Mouse (Mus musculus): ENCODE measurements around the gene Adgra1. TPM values are rescaled to one million over a fixed set of nuclear protein-coding genes. Genes with fewer than 3 reads are reported as not detected.

Adgra1 gene
- polyA plus RNA-seq, 1 experiment, result not detected

- Histone ChIP-seq H3K4me3 (replicated peaks) (no peak overlapping the region), H3K9me3 (ENCODE audit: control insufficient read depth, low read length) (no peaks in the 10 kb centered on the region), H3K36me3 (ENCODE audit: control insufficient read depth) (no peaks in the 10 kb centered on the region), H3K4me1 (ENCODE audit: control insufficient read depth) (peaks cover 5% of the 10 kb centered on the region), H3K27me3 (ENCODE audit: control insufficient read depth) (peaks cover 22% of the 10 kb centered on the region)
- TF ChIP-seq TAL1 (IDR thresholded peaks at IDR 0.05; ENCODE audit: low read length) (no peak), GATA1 (IDR thresholded peaks at IDR 0.05; ENCODE audit: low read length) (no peak)
Observed at GRCm38 (mm10) chr7:139910204-139910835, 76.3 kb downstream of the Adgra1 start.

GRCm38 (mm10) chr7:139914141-139915047, 80.4 kb downstream of the Adgra1 start:
- TF ChIP-seq TAL1 (IDR thresholded peaks at IDR 0.05; ENCODE audit: low read length) (no peak), GATA1 (IDR thresholded peaks at IDR 0.05; ENCODE audit: low read length) (no peak)
- Histone ChIP-seq H3K4me1 (ENCODE audit: control insufficient read depth) (peaks cover 5% of the 10 kb centered on the region), H3K9me3 (ENCODE audit: control insufficient read depth, low read length) (no peaks in the 10 kb centered on the region), H3K4me3 (replicated peaks) (peak overlapping the region; percentile 34), H3K36me3 (ENCODE audit: control insufficient read depth) (no peaks in the 10 kb centered on the region), H3K27me3 (ENCODE audit: control insufficient read depth) (peaks cover 29% of the 10 kb centered on the region)

- Histone ChIP-seq H3K4me3 (replicated peaks) (no peak overlapping the region), H3K27me3 (ENCODE audit: control insufficient read depth) (peaks cover 29% of the 10 kb centered on the region), H3K9me3 (ENCODE audit: control insufficient read depth, low read length) (no peaks in the 10 kb centered on the region), H3K36me3 (ENCODE audit: control insufficient read depth) (no peaks in the 10 kb centered on the region), H3K4me1 (ENCODE audit: control insufficient read depth) (peaks cover 5% of the 10 kb centered on the region)
- TF ChIP-seq GATA1 (IDR thresholded peaks at IDR 0.05; ENCODE audit: low read length) (no peak), TAL1 (IDR thresholded peaks at IDR 0.05; ENCODE audit: low read length) (no peak)
Observed at GRCm38 (mm10) chr7:139915646-139916257, 81.8 kb downstream of the Adgra1 start.

GRCm38 (mm10) chr7:139916345-139916744, 82.4 kb downstream of the Adgra1 start:
- Histone ChIP-seq H3K4me1 (ENCODE audit: control insufficient read depth) (peaks cover 5% of the 10 kb centered on the region), H3K4me3 (replicated peaks) (no peak overlapping the region), H3K27me3 (ENCODE audit: control insufficient read depth) (peaks cover 29% of the 10 kb centered on the region), H3K36me3 (ENCODE audit: control insufficient read depth) (no peaks in the 10 kb centered on the region), H3K9me3 (ENCODE audit: control insufficient read depth, low read length) (no peaks in the 10 kb centered on the region)
- TF ChIP-seq GATA1 (IDR thresholded peaks at IDR 0.05; ENCODE audit: low read length) (no peak), TAL1 (IDR thresholded peaks at IDR 0.05; ENCODE audit: low read length) (no peak)

- H3K4me3 ChIP-seq (replicated peaks), result no peak overlapping the region
- H3K9me3 ChIP-seq (ENCODE audit: control insufficient read depth, low read length), result no peaks in the 10 kb centered on the region
- no peak for TF ChIP-seq TAL1 (IDR thresholded peaks at IDR 0.05; ENCODE audit: low read length)
- TF ChIP-seq GATA1 (IDR thresholded peaks at IDR 0.05; ENCODE audit: low read length), result no peak
- H3K36me3 ChIP-seq (ENCODE audit: control insufficient read depth), result no peaks in the 10 kb centered on the region
- H3K27me3 ChIP-seq (ENCODE audit: control insufficient read depth), result peaks cover 27% of the 10 kb centered on the region
- peaks cover 5% of the 10 kb centered on the region for H3K4me1 ChIP-seq (ENCODE audit: control insufficient read depth)
Observed at GRCm38 (mm10) chr7:139918262-139918661, 84.3 kb downstream of the Adgra1 start.

Other genes starting within 250 kb of the Adgra1 start
- gene Cfap46, start 150.4 kb upstream of the Adgra1 start, polyA plus RNA-seq (2012), result not detected in 2 replicates
- 0.01 TPM in 1 of 2 replicates, not detected in the other for gene Kndc1, start 60.5 kb downstream of the Adgra1 start, polyA plus RNA-seq (2012)
- gene Utf1, start 109.6 kb downstream of the Adgra1 start, polyA plus RNA-seq (2012), result not detected in 2 replicates
- gene 6430531B16Rik, start 144.6 kb downstream of the Adgra1 start, polyA plus RNA-seq (2012), result not detected in 2 replicates
- gene Adam8, start 158.4 kb downstream of the Adgra1 start, polyA plus RNA-seq (2012), result 0.05 and 0.21 TPM in 2 replicates
- 4.2 and 4.6 TPM in 2 replicates for gene Zfp511, start 202.2 kb downstream of the Adgra1 start, polyA plus RNA-seq (2012)
- 1.0 and 1.5 TPM in 2 replicates for gene Tubgcp2, start 202.5 kb downstream of the Adgra1 start, polyA plus RNA-seq (2012)
- gene Msx3, start 214.9 kb downstream of the Adgra1 start, polyA plus RNA-seq (2012), result not detected in 2 replicates
- 0.04 TPM in 1 of 2 replicates, not detected in the other for gene Caly, start 248.4 kb downstream of the Adgra1 start, polyA plus RNA-seq (2012)

Data from erythroblast, embryonic 14.5 days (primary cell).